Mouse (Mus musculus) heart, embryonic 14.5 days (tissue): ENCODE measurements around the gene Psma7. TPM values are rescaled to one million over a fixed set of nuclear protein-coding genes. Genes with fewer than 3 reads are reported as not detected.

ENCODE experiments used
- ATAC-seq: fragments of 200-750 bp; cut with Nextera tagmentation; 2 replicates; pipeline ENCODE4 v1.8.0; 2017; ENCODE audit warnings: low read depth, moderate TSS enrichment; ENCODE audit not compliant: insufficient number of reproducible peaks, insufficient read depth, low FRiP score
- H3K27ac ChIP-seq, 2 experiments: fragments of 200-500 bp in 1 of 2; fragments of 300-500 bp in 1 of 2; sonication (generic) in 1 of 2; replicated peaks in 1 of 2; 2 replicates each; pipeline ENCODE4 v1.5.1; 2012 to 2014; ENCODE audit warnings: low read depth in 2 of 2, low read length in 2 of 2, control low read depth in 1 of 2, mild to moderate bottlenecking in 1 of 2, mixed read lengths in 1 of 2; ENCODE audit not compliant: control insufficient read depth in 1 of 2, insufficient read depth in 1 of 2
- H3K27me3 ChIP-seq: fragments of 300-500 bp; sonication (generic); 2 replicates; pipeline ENCODE4 v1.6.1; 2014; ENCODE audit warnings: mild to moderate bottlenecking, low read length, control low read depth; ENCODE audit not compliant: control insufficient read depth, insufficient read depth
- H3K36me3 ChIP-seq: fragments of 300-500 bp; sonication (generic); 2 replicates; pipeline ENCODE4 v1.6.1; 2014; ENCODE audit warnings: mild to moderate bottlenecking, control low read depth, low read length, mixed read lengths; ENCODE audit not compliant: control insufficient read depth, insufficient read depth
- H3K4me1 ChIP-seq, 2 experiments: fragments of 200-500 bp in 1 of 2; fragments of 300-500 bp in 1 of 2; sonication (generic) in 1 of 2; 2 replicates each; pipeline ENCODE4 v1.6.1; 2012 to 2014; ENCODE audit warnings: low read length in 2 of 2, control low read depth in 1 of 2, mixed read lengths in 1 of 2; ENCODE audit not compliant: control insufficient read depth in 2 of 2, insufficient read depth in 2 of 2
- H3K4me2 ChIP-seq: fragments of 300-500 bp; sonication (generic); 2 replicates; pipeline ENCODE4 v1.6.1; 2014; ENCODE audit warnings: mild to moderate bottlenecking, low read length
- H3K4me3 ChIP-seq, 2 experiments: fragments of 200-500 bp in 1 of 2; fragments of 300-500 bp in 1 of 2; sonication (generic) in 1 of 2; 2 replicates each; pipeline ENCODE4 v1.5.1; 2012 to 2014; ENCODE audit warnings: low read length in 2 of 2, mild to moderate bottlenecking in 2 of 2, control low read depth in 1 of 2, low read depth in 1 of 2, moderate library complexity in 1 of 2; ENCODE audit not compliant: control insufficient read depth in 1 of 2, insufficient read depth in 1 of 2
- H3K9ac ChIP-seq: fragments of 300-500 bp; sonication (generic); 2 replicates; pipeline ENCODE4 v1.6.1; 2014; ENCODE audit warnings: mild to moderate bottlenecking, low read length
- H3K9me3 ChIP-seq: fragments of 300-500 bp; sonication (generic); 2 replicates; pipeline ENCODE4 v1.6.1; 2016; ENCODE audit warnings: low read length, control low read depth; ENCODE audit not compliant: control insufficient read depth
- WGBS: fragments of 180-500 bp; shearing (Covaris S2); extraction: QIAGEN DNeasy Blood & Tissue Kit; methylation state at CpG from one replicate; pipeline ENCODE4 v1.1.7; 2014; 5-methylcytosine and 5-hydroxymethylcytosine counted together
- polyA plus RNA-seq: library from polyadenylated mRNA; unstranded; fragments of >200 nt; fragmentation: Nextera tagmentation; extraction: Ambion mirVana; gene quantifications from 2 replicates; pipeline ENCODE4 v1.2.1, GENCODE M21; 2014

Psma7 gene
- polyA plus RNA-seq, 1 experiment from 2014 or later = 410 TPM

- no peaks in the 10 kb centered on the region for H3K4me1 ChIP-seq
- H3K27ac ChIP-seq = no peak overlapping the region
- ATAC-seq = no peak
- H3K36me3 ChIP-seq = peaks cover 69% of the 10 kb centered on the region
- no peaks in the 10 kb centered on the region for H3K27me3 ChIP-seq
- H3K9me3 ChIP-seq = no peaks in the 10 kb centered on the region
- 91% methylated on average over 8 of the region's 8 CpGs for WGBS
- H3K4me3 ChIP-seq = no peak overlapping the region
- no peak overlapping the region for H3K4me2 ChIP-seq
- no peak overlapping the region for H3K9ac ChIP-seq
These were observed 38.4 kb upstream of the Psma7 start for GRCm38 (mm10) chr2:180080680-180081079.

- Histone ChIP-seq H3K9me3 (no peaks in the 10 kb centered on the region), H3K4me3 (no peak overlapping the region), H3K36me3 (peaks cover 58% of the 10 kb centered on the region), H3K4me1 (no peaks in the 10 kb centered on the region), H3K27ac (no peak overlapping the region), H3K9ac (no peak overlapping the region), H3K4me2 (no peak overlapping the region), H3K27me3 (no peaks in the 10 kb centered on the region)
- WGBS = 64% methylated on average over 3 of the region's 3 CpGs
- no peak for ATAC-seq
These were observed 35.4 kb upstream of the Psma7 start for GRCm38 (mm10) chr2:180077622-180078021.

GRCm38 (mm10) chr2:180072886-180073285 lies 30.7 kb upstream of the Psma7 start:
- H3K9ac ChIP-seq = no peak overlapping the region
- peaks cover 40% of the 10 kb centered on the region for H3K36me3 ChIP-seq
- H3K9me3 ChIP-seq = no peaks in the 10 kb centered on the region
- no peak overlapping the region for H3K27ac ChIP-seq
- 85% methylated on average over 7 of the region's 7 CpGs for WGBS
- H3K4me1 ChIP-seq = peaks cover 8 to 11% of the 10 kb centered on the region in 2 experiments
- ATAC-seq = no peak
- H3K4me2 ChIP-seq = no peak overlapping the region
- H3K27me3 ChIP-seq = no peaks in the 10 kb centered on the region
- H3K4me3 ChIP-seq = no peak overlapping the region

- Histone ChIP-seq H3K4me3 (no peak overlapping the region), H3K4me1 (peaks cover 8 to 11% of the 10 kb centered on the region in 2 experiments), H3K27me3 (no peaks in the 10 kb centered on the region), H3K9me3 (no peaks in the 10 kb centered on the region), H3K9ac (no peak overlapping the region), H3K4me2 (no peak overlapping the region), H3K27ac (no peak overlapping the region), H3K36me3 (peaks cover 34% of the 10 kb centered on the region)
- ATAC-seq = no peak
- WGBS = 65% methylated on average over 2 of the region's 2 CpGs
These were observed 29.4 kb upstream of the Psma7 start for GRCm38 (mm10) chr2:180071671-180072070.

GRCm38 (mm10) chr2:180070481-180071453 lies 28.5 kb upstream of the Psma7 start, which contains the start of gene Mtg2:
Gene Mtg2 (plus strand): TSS chr2:180070588.
- Histone ChIP-seq H3K36me3 (peaks cover 29% of the 10 kb centered on the region), H3K4me1 (peaks cover 8 to 11% of the 10 kb centered on the region in 2 experiments), H3K4me2 (peak within 1 kb of the TSS; percentile 88), H3K4me3 (peak within 1 kb of the TSS; percentile 66 to 84), H3K27me3 (no peaks in the 10 kb centered on the region), H3K9me3 (no peaks in the 10 kb centered on the region), H3K27ac (peak within 1 kb of the TSS; percentile 52 to 69), H3K9ac (peak within 1 kb of the TSS; percentile 83)
- ATAC-seq = peak; percentile 90
- 4% methylated on average over 58 of the region's 58 CpGs for WGBS

GRCm38 (mm10) chr2:180069770-180070480 lies 27.7 kb upstream of the Psma7 start:
- H3K36me3 ChIP-seq = peaks cover 29% of the 10 kb centered on the region
- peak; percentile 27; the same call in 1 of the 2 replicates for ATAC-seq
- peaks cover 8 to 11% of the 10 kb centered on the region in 2 experiments for H3K4me1 ChIP-seq
- peak overlapping the region; percentile 83 for H3K9ac ChIP-seq
- H3K4me3 ChIP-seq = peak overlapping the region; percentile 66 to 84
- H3K9me3 ChIP-seq = no peaks in the 10 kb centered on the region
- 35% methylated on average over 20 of the region's 20 CpGs for whole genome bisulfite sequencing
- H3K4me2 ChIP-seq = peak overlapping the region; percentile 88
- no peaks in the 10 kb centered on the region for H3K27me3 ChIP-seq
- peak overlapping the region; percentile 52 to 69 for H3K27ac ChIP-seq

GRCm38 (mm10) chr2:180063338-180064131 lies 21.3 kb upstream of the Psma7 start:
- Histone ChIP-seq H3K27me3 (no peaks in the 10 kb centered on the region), H3K27ac (no peak overlapping the region), H3K9me3 (no peaks in the 10 kb centered on the region), H3K4me3 (no peak overlapping the region), H3K4me2 (no peak overlapping the region), H3K9ac (no peak overlapping the region), H3K4me1 (no peaks in the 10 kb centered on the region), H3K36me3 (peaks cover 65% of the 10 kb centered on the region)
- WGBS = 83% methylated on average over 11 of the region's 11 CpGs
- ATAC-seq = no peak
